Mouse (Mus musculus) bone marrow macrophage, adult 2 months (primary cell): Measurements from ENCODE around the gene Dppa5a.

Experiments used
- CTCF ChIP-seq: IDR thresholded peaks from 2 replicates; pipeline ENCODE4 v1.5.1; 2012; ENCODE audit warnings: low read depth, mild to moderate bottlenecking, low read length, moderate library complexity
- POLR2A ChIP-seq: IDR thresholded peaks from 2 replicates; pipeline ENCODE4 v1.6.1; 2012; ENCODE audit warnings: mild to moderate bottlenecking, low read depth, low read length, borderline replicate concordance

DNA sequence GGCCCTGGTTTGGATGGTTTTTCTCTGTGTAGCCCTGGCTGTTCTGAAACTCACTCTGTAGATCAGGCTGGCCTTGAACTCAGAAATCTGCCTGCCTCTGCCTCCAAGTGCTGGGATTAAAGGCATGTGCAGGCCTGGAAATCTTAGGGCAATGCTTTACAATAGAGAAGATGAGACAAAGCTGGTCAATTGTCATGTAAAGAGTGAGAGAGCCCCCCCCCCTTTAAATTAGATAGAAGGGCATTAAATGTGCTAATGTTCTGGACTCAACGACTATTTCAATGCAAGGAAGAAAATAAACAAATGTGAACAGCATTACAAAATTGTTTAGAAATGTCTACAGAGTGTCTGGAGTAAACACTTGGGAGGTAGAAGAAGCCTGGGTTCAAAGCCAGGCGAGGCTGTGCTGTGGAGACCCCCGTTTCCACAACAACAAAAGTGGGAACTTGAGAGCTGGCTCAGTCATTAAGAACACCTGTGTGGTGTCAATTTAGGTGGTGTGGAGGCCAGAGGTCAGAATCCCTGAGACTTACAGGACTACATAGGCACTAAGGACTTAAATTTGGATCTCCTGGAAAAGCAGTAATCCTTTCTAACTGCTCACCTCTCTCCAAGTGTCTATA, 805 bp upstream of the Dppa5a start:
- TF ChIP-seq CTCF = no peak
- TF ChIP-seq POLR2A = no peak
